Mouse (Mus musculus): ENCODE results near the gene Cabin1. TPM values are rescaled to one million over a fixed set of nuclear protein-coding genes. Genes with fewer than 3 reads are reported as not detected.

The Cabin1 gene
- total RNA-seq, 2 experiments from 2014 or later, result 32.9 to 35.1 TPM

DNA sequence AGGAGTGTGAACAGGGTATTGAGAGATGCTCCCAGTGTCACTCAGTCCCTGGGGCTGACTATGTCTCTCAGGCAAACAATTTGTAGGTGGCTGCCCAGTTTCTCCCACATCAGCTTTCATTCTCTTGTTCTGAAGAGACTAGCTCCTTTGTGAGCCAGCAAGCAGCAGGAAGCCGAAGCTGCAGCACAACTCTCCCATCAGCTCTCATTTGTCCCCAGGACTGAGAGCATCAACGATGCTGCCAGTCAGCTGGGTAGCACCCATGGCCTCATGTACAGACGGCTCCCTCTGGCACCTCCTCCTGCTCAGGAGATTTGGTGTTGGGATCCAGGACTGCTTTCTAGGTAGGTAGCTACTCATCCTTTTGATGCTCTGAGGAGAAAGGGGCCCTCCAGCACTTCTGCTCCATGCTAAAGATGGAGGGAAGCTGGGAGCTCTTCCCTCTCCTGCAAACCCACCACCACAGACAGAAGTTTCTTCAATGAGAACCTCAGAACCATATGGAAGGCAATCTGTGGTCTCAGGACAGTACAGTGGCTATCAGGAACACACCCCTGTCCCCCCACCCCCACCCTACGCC, 97.6 kb downstream of the Cabin1 start:
- no peak for DNase-seq

DNA sequence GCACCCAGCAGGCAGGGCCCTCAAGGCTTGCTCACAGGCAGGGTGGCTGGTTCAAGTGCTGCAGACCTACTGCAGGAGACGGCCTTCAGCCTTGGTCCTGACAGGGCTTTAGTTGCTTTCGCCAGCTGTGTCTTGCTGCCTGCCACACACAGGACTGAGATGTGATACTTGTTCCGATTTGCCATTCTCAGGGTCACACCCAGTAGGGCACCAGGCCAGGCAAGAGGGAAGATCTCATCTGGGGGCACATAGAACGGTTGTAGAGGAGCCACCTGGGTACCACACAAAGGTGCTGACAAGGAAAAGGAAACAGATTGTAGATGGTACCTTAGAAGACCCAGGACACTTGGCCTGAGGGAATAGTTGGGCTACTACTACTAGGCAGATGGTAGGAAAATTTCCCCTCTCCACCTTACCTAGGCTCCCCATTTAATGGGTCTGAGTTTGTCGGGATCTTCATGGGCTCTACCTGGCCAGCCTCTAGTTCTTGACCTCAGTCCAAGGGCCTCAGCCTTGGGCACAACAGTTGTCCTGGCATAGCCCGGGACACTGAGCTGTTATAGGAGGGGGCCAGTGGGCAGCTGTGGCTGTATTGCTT, 99.4 kb downstream of the Cabin1 start:
- DNase-seq, result peak; percentile 14 to 28

DNA sequence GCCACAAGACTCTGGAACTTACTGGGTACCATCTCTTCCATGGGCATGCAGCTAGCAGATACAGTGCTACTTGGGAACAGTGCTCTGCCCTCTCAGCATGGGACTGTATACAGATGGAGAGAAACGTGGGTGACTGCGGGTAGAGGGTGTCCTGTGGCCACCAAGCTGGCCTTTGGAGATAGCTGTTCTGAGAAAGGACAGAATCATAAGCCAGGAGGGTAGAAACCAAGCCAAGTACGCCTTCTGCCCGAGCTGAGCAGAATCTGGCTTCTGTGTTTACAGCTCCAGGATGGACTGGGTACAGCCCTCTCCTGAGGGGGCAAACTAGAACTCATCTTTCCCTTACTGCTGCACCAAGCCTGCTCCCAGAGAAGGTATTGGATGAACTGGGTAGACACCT, 101.6 kb downstream of the Cabin1 start:
- no peak for DNase-seq

DNA sequence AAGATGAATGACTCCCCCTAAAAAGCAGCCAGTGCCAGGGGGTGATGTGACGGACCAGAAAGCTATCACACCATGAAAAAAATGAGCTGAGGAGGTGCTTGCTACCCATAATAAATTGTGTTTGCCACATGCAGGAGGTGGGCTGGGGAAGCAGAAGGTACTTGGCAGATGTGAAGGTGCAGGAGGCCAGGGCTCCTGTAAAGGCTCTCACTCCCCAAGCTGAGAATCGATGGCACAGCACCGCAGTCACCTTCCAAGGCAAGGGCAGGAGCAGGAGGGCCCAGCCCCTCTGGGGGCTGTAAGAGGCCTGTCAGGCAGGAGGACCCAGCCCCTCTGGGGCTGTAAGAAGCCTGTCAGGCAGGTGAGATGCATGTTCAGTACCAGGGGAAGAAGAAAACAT, 102.3 kb downstream of the Cabin1 start:
- no peak for DNase-seq

DNA sequence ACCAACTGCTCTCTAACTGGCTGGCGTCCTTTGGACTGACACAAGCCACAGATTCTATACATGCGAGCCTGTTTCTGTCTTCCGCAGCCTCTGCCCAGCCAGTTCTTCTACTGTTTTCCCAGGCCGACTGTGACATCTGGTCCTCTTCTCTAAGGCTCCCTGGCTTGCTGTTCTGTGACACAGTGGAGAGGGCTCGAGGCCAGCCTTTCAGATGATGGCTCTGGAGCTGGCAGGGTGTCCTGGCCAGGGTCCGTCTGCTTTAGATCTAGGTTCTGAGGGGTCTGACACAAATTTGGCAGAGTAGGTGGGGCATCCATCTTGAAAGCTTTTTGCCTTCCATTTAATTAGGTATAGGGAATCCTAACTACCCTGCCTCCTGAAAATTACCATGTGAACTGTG, 102.8 kb downstream of the Cabin1 start:
- DNase-seq, result no peak

DNA sequence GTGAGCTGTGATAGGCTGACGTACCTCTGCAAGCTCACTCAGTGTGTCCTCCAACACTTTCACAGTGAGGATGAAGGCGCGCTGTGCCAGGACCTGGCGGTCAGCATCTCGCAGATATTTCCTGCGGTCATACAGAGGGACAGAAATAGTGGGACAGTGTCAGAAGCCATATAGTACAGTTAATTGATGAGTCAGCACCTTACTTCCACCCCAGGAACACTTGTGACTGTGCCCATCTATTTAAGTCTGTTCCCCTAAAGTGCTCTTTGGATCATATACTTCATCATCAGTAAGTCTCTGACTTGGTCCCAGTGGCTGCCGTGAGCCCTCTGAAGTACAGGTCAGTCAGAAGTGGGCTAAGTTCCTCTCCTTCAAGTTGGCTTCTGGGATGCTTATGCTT, 106.4 kb downstream of the Cabin1 start:
- DNase-seq, result no peak

DNA sequence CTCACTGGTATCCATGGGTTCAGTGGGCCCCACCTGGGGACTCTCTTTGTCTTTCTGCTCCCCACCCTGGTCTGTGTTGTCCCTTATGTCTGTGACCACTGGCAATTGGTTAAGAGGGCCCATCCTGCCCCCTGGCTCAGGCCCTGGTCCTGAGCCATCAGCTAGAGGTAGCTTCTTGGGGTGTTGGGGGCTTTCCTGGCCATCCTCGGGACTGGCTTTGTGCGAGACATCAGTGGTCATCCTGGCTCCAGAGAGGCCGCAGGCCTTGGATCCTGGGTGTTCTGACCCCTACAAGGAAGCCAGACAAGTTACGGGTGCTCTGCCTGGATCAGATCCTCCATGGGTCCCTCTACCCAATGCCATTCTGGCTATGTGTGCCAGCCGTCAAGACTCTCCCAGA, 107.0 kb downstream of the Cabin1 start:
- no peak for DNase-seq

DNA sequence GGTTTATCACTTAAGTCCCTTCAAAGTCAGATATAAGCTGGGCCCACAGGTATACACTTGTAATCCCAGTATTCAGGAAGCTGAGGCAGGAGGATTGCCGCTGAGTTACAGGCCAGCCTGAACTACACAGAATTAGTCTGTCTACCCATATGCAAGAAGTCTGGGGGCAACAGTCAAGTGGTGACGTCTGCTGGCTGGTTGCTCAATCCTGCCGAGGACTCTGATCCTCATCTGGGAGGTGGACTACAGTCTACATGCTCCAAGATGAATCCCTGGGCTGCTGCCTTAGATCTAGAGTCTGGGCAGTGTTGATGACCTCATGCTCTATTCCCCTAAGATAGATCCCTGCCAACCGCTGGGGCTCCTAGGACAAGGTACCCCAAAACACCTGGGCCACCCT, 110.1 kb downstream of the Cabin1 start:
- DNase-seq, result no peak

DNA sequence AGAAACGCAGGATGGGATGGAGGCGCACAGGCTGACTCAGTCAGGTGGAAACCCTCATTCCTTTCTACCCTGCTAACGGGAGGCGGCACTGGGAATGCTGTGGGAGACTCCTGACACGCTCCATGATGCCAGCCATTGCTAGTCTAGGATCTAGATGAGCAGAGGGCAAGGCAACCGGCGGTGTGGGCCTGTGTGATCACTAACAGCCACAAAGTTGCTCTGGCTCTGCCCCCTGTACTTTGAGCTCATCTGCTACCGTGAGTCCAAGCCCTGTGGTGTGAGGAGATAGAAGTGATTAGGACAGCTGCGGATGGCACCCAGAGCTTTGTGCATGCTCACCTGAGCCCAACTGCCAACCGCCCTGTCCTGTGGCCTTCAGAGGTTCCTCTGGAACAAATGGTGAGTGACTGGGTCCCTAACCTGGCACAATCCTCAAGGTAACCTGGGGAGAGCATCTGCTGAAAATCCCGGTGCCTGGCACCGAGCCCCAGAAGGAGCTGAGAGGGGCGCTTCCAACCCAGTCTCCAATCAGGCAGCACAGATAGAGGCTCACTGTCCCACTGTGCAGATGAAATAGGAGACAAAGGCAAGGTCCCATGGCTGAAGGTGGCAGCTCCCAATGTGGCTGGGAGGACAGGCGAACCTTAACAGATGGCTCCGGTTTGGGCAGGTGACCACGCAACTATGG, 112.6 kb downstream of the Cabin1 start:
- DNase-seq, result no peak

DNA sequence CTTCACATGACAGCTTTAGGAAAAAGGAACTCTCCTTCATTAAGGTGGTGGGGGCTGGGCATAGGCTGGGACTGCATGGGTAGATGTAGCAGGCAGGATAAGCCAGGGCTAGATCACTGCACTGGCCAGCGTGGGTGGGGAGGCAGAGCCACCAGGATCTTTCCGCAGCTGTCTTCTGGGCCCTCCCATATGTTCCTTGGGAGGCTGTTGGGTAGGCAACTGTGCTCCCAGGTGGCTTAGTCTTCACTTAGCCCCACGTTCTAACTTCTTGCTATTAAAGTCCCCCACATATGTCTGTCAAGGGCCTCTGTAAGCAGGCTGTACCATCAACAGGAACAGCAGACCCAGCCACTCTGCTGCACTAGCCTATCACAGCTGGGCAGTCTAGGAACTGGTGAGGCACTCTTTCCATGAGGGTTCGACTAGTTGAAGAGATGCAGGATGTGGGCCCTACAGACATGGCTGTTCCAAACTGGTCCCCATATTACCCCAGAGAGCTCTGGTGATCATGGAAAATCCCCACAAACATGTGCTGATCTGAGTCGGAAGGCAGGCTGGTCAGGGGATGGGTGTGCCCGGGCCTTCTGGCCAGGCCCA, 113.7 kb downstream of the Cabin1 start:
- DNase-seq, result no peak

DNA sequence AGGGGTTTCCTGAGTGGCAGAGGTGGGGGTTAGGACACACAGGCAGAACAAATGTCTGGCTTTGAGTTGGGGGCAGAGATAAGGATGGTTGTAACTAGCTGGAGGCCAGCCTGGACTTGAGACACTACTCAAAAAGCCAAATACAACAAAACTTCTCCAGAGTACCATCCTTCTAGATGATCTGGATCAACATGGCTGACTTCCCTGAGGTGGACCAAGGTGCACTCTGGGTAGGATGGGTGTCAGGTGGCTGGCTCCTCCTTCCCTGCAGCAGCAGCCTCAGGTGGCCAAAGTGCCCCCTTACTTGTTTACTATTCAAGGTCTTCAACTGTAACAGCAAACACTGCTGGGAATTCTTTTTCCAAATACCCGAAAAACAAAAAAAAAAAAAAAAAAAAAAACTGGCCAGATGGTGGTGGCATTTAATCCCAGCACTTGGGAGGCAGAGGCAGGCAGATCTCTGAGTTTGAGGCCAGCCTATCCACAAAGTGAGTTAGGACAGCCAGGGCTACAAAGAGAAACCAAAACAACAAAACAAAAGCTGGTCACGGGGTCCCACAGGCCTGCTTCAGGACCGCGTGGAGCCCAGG, 114.6 kb downstream of the Cabin1 start:
- DNase-seq, result no peak

DNA sequence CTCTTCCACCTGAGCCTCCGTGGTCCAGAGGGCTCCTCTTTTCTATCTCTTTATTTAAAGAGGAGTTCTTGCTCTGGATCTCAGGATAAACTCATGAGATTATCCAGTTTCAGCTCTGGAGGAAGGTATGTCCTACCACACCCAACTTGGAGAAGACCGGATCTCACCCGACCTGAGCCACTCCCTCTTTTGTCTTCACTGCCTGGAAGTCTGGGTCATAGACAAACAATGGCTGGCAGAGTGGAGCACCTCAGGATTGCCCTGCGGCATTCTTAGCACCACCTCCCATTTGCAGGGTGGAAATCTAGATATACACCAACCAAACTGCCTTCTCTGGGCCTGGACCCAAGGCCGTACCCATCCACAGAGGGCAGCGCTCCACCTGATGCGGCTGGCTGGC, 115.1 kb downstream of the Cabin1 start:
- no peak for DNase-seq

DNA sequence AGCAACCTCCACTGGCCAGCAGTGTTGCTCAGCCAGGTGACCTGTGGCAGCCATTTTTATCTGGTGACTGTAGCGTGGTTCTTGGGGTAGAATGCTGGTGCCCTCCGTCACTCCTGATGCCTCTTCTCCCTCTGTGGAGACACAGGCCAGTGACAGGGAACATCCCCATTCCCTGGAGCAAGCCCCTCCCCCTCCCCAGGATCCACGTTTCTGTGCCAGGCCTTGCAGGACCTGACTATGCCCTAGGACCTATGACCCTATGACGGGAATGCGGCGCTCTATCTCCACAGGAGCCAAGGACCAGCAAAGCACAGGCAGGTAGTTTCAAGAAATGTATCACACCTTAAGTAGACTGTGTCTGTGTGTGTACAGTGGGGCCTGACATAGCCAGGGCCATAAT, 116.0 kb downstream of the Cabin1 start:
- no peak for DNase-seq

DNA sequence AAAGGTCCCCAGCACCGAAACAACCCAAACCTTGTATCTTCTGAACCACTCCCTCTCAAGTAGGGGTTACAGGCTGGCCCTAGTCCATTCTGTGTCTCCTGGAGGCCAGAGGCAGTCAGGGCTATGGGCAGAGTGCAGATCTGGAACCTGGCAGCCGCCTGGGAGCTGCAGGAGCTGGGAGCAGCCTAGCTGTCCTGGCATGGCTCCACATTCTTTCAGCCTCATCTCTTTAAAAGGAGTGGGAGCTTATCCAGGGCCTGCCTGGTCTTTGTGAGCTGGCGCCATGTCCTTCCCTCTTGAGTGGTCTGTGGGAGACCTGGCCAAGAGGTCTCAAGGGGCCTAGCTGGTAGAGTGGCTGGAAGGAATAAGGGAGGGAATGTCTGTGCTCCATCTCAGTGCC, 116.8 kb downstream of the Cabin1 start:
- peak in 1 of 2 experiments; percentile 37 for DNase-seq

DNA sequence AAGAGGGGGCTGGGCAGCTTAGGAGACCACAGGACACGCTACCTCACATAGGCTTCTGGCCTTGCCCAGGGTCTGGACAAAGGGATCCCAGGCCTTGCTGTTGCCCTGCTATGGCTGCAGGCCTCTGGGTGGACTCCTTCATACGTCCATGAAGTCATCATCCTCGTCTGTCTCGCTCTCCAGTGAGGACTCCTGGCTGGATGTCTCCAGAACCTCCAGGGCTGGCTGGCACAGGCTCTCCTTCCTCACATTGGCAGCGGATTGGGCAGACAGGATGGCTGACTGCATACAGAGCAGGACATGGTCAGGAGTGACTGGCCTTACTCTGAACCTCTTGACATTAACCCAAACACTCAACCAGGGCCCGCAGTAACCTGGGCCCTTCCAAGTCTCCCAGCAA, 117.7 kb downstream of the Cabin1 start:
- DNase-seq, result no peak

DNA sequence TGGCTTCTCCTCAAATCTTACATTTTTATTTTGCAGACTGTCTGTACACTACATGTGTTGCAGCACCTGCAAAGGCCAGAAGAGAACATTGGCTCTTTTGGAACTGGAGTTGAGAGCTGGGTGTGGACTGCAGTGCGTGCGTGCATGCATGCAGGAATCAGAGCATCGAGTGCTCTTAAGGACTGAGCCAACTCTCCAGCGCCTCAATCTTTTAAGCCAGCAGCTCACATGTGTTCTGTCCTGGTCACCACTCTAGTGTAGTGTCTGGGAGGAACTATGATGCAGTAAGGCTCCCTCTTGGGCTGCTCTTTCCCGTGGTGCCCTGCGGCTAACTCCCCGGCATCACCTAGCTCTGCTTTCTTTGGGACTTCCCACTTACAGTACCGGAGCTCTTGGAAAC, 118.5 kb downstream of the Cabin1 start:
- DNase-seq, result no peak

DNA sequence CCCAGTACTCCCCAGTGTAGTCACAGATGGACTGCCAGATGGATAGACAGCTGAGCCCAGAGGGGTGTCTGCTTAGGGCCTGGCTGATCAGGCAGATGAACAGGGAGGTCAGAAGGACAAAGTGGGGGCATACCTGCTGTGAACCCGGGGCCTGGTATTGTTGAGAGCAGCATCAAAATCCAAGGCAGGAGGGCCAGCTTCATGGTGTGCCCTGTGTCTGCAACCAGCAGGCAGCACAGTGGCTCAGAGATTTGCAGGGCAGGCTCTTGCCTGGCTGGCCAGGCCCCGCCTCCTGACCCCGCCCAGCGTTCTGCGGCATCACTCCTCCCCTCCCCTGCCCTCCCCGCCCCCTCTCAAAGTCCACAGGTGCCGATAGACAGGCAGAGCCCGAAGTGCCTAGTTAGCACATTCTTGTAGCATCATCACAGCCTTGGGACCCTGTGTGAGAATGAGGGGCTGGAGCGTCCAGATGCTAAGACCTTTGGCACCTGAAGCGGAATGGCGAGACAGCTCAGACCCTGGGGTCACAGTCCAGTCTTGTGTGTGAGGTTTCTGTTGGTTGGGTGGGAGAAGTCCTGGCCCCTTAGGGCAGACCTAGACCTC, 120.3 kb downstream of the Cabin1 start, which contains the start of gene Susd2:
Susd2 (minus strand) TSS at position 268 of the 603 bp plus-strand sequence.
- peak; percentile 65 to 84 for DNase-seq

DNA sequence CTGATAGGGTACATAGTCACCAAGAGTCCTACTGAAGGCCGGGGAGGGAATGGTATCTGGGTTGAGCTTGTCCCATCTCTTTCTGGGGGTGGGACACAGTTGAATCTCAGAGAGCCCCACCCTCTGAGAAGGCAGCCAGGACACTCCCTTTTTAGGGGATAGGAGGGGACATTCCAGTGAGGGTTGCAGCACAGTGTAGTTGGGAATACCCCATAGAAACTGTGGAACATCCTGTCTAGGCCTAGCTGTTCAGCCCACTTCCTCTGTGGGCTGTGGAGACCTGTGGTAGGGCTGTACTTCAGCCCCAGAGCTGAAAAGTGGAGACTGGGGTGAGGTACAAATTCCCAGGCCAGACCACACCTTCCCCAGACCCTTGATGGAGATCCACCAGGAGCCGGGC, 121.2 kb downstream of the Cabin1 start:
- no peak for DNase-seq

DNA sequence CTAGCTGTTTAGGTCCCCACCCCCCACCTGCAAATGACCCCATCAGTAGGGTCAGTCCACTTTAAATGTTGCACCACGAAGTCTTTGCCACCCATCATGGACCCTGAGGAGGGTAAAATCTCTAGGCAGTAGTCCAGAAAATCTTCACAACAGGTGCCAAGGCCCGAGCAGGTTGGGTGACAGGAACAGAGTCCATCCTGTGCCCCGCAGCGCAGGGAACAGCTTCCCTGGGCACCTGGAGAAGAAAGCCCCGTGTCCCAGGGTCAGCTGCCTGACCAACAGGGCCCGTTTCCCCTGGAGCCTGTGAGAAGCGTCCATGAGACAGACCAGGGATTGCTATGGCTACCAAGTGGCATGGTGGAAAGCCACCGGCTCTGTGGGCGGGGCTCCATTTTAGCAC, 121.7 kb downstream of the Cabin1 start:
- DNase-seq, result no peak

DNA sequence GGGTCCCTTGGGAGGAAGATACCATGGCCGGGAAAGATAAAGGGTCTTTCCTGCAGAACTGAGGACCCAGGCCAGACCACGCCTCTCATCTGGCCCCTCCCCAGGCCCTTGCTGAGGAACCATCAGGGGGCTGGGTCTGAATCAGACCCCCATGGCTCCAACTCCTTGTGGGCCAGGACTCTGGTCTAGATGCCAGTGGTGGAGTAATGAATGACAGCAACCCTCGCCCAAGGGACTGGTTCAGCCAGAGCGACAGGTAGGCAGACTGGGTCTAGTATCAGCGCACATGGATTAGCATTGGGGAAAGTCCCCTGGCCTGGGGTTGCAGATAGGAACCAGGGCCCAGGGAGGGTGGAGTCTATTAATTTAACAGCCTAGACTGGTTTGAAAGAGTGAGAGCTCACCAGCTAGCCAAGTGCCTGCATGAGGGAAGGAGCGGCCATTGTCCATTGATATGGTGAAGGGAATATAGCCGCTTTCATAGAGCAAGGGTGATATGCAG, 122.4 kb downstream of the Cabin1 start:
- no peak for DNase-seq

DNA sequence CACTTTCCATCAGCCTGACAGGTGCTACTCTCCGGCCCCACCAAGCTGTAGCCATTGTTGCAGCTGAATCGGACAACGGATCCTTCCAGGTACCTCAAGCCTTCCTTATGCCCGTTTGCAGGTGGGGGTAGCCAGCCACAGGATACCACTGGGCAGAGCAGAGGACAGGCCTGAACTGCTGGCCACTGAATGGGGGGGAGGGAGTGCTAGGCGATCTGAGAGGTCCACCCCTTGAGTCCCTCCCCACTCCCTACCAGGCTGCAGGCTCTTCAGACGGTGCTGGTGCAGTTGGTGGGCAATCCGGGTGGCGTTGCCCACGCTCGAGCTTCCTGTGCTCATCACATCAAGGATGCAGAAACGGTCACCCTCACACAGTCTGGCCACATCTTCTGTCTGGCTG, 126.4 kb downstream of the Cabin1 start:
- DNase-seq, result no peak

DNA sequence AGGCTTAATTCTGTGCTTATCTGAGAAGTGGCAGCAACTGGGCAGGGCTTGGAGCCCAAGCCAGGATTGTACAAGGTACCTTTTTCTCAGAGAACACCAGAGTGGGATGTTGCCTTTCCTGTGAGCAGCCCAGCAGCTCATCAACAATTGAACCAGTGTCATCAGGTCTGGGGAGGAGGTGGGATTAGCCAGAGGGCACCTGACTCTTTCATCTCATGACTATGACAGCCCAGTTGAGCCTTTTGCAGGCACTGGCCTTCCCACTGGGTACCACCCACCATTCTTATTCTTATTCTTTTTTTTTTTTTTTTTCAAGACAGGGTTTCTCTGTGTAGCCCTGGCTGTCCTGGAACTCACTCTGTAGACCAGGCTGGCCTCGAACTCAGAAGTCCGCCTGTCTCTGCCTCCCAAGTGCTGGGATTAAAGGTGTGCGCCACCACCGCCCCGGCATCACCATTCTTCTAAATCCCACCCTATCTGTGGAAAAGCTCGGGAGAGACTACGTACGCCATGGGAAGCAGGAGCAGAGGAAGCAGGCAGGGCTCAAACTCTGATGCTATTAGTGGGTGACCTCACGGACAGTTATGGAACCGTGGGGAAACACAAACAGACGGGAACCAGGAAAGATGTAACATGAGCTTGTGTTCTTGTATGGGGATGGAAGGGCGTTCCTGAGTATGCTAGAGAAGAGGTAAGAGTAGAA, 127.9 kb downstream of the Cabin1 start:
- no peak for DNase-seq
